Mouse (Mus musculus): ENCODE results near the gene Gss. TPM values are rescaled to one million over a fixed set of nuclear protein-coding genes. Genes with fewer than 3 reads are reported as not detected.

Gene Gss
- total and polyA plus RNA-seq, 2 experiments: 69.4 to 134 TPM

DNA sequence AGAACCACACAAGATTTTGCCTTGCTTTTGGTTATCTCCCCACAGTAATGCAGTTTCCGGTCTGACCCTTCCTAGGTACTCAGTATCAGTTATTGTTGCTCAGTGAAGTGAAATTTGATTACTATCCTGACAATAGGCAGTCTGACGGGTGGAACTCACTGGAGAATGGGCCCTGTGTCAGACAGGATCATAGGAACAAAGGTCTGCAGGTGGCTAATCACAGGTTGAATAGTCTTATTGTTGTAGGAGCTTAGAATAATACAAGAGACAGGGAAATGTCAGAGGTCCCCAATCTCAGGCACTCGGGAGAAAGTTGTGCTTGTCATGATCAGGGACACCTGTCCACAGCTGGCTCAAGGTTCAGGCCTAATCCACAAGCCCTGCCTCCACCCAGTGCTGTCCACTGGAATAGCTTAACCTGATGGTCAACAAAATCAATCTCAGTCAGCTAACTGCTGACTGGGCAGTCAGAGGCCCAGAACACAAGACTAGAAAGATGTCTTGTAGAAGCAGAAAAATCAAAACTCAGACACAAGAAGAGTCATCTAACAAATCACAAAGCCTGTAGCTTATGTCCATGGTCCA is 23.3 kb downstream of the Gss start:
- 50% methylated on average over 3 of the region's 3 CpGs for WGBS
- H3K27ac ChIP-seq (replicated peaks; ENCODE audit: insufficient read depth, low read depth, low read length): no peak overlapping the region
- TF ChIP-seq CTCF (IDR thresholded peaks at IDR 0.05; ENCODE audit: low read depth, low read length): no peak
- no peak for TF ChIP-seq POLR2A (IDR thresholded peaks at IDR 0.05; ENCODE audit: extremely low read depth, insufficient read depth, low read length)

DNA sequence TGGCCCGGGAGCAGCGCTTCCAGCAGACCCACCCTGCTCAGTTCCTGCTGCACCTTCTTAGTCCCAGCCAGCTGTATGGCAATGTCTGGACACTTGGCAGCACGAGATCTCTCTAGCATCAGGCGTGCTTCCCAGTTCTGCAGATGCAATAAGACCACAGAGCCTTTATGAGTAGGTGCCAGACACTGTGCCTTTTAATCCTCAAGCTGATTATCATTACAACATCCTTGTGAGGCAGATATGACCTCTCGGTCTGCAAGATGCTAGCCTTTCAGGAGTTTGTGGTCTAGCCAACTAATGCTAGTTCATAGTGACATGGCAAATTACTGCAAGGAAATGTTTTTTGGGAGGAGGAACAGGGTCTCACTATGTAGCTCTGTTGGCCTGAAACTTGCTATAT is 24.9 kb downstream of the Gss start:
- Histone ChIP-seq H3K4me1 (ENCODE audit: control insufficient read depth, insufficient read depth, low read length) (no peaks in the 10 kb centered on the region), H3K36me3 (ENCODE audit: control insufficient read depth, insufficient read depth, low read length) (peaks cover 73% of the 10 kb centered on the region), H3K27ac (replicated peaks; ENCODE audit: insufficient read depth, low read depth, low read length) (no peak overlapping the region), H3K79me2 (ENCODE audit: control insufficient read depth, insufficient read depth, low read length) (no peaks in the 10 kb centered on the region), H3K27me3 (ENCODE audit: control insufficient read depth, insufficient read depth, low read length) (no peaks in the 10 kb centered on the region), H3K9ac (ENCODE audit: low read depth, low read length) (no peak overlapping the region), H3K4me3 (ENCODE audit: insufficient read depth, low read depth, low read length) (no peak overlapping the region)
- no peak for DNase-seq (ENCODE audit: extremely low read depth, low read depth, low spot score)
- TF ChIP-seq POLR2A (IDR thresholded peaks at IDR 0.05; ENCODE audit: extremely low read depth, insufficient read depth, low read length): no peak
- TF ChIP-seq CTCF (IDR thresholded peaks at IDR 0.05; ENCODE audit: low read depth, low read length): no peak
- WGBS: 88% methylated on average over 5 of the region's 5 CpGs

More for the DNA sequence above, 23.3 kb downstream of the Gss start:
- H3K9ac ChIP-seq (ENCODE audit: low read depth, low read length): no peak overlapping the region
- H3K4me3 ChIP-seq (ENCODE audit: insufficient read depth, low read depth, low read length): no peak overlapping the region
- H3K4me1 ChIP-seq (ENCODE audit: control insufficient read depth, insufficient read depth, low read length): no peaks in the 10 kb centered on the region; the same call in 1 of the 2 replicates
- H3K27me3 ChIP-seq (ENCODE audit: control insufficient read depth, insufficient read depth, low read length): no peaks in the 10 kb centered on the region
- H3K36me3 ChIP-seq (ENCODE audit: control insufficient read depth, insufficient read depth, low read length): peaks cover 69% of the 10 kb centered on the region
- H3K79me2 ChIP-seq (ENCODE audit: control insufficient read depth, insufficient read depth, low read length): no peaks in the 10 kb centered on the region
- peak; percentile 59 for DNase-seq (ENCODE audit: extremely low read depth, low read depth, low spot score)

DNA sequence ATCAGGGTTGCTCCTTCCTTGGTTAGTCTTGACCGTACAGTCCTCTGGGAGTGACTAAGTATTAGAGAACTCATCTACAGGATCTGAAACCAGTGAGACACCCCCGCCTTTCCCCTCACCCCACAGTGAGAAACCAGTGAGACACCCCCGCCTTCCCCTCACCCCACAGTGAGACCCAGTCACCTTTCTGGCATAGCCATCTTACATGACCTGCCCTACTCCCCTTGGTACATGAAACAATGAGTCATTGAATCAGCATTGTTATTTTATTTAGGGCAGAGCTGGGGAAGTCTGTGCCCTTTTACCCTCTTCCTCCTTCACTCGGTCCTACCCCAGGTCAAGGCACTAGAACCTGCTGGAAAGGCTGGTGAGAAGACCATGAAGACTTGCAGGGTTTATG is 29.7 kb downstream of the Gss start:
- 79% methylated on average over 4 of the region's 4 CpGs for WGBS
- no peaks in the 10 kb centered on the region for H3K27me3 ChIP-seq (ENCODE audit: control insufficient read depth, insufficient read depth, low read length)
- no peak overlapping the region for H3K4me3 ChIP-seq (ENCODE audit: insufficient read depth, low read depth, low read length)
- H3K4me1 ChIP-seq (ENCODE audit: control insufficient read depth, insufficient read depth, low read length): no peaks in the 10 kb centered on the region
- TF ChIP-seq POLR2A (IDR thresholded peaks at IDR 0.05; ENCODE audit: extremely low read depth, insufficient read depth, low read length) (no peak), CTCF (IDR thresholded peaks at IDR 0.05; ENCODE audit: low read depth, low read length) (no peak)
- peaks cover 82% of the 10 kb centered on the region for H3K36me3 ChIP-seq (ENCODE audit: control insufficient read depth, insufficient read depth, low read length)
- no peak overlapping the region for H3K9ac ChIP-seq (ENCODE audit: low read depth, low read length)
- no peak overlapping the region for H3K27ac ChIP-seq (replicated peaks; ENCODE audit: insufficient read depth, low read depth, low read length)
- no peak for DNase-seq (ENCODE audit: extremely low read depth, low read depth, low spot score)
- H3K79me2 ChIP-seq (ENCODE audit: control insufficient read depth, insufficient read depth, low read length): no peaks in the 10 kb centered on the region

DNA sequence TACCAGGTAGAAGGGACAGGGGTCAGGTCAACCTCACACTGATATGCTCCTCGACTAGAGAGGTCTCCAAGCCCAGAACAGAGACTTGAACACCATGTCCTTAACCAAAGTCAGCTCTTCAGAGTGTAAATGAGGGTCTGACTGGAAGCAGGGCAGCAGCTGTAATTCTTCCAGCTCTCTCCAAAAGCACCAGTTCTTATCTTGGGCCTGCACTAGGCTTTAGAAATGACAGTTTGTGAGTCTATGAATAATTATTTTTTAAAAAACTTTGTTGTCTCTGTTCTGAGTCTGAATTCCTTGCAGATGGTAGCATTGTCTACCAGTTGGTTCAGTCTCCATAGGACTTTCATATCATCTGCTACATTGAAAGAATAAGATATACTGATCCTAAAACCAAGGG is 30.4 kb downstream of the Gss start:
- peaks cover 80% of the 10 kb centered on the region for H3K36me3 ChIP-seq (ENCODE audit: control insufficient read depth, insufficient read depth, low read length)
- TF ChIP-seq POLR2A (IDR thresholded peaks at IDR 0.05; ENCODE audit: extremely low read depth, insufficient read depth, low read length) (no peak), CTCF (IDR thresholded peaks at IDR 0.05; ENCODE audit: low read depth, low read length) (no peak)
- H3K9ac ChIP-seq (ENCODE audit: low read depth, low read length): no peak overlapping the region
- H3K4me1 ChIP-seq (ENCODE audit: control insufficient read depth, insufficient read depth, low read length): no peaks in the 10 kb centered on the region
- no peak overlapping the region for H3K4me3 ChIP-seq (ENCODE audit: insufficient read depth, low read depth, low read length)
- WGBS: 39% methylated on average over 1 of the region's 1 CpGs
- no peak for DNase-seq (ENCODE audit: extremely low read depth, low read depth, low spot score)
- H3K27ac ChIP-seq (replicated peaks; ENCODE audit: insufficient read depth, low read depth, low read length): no peak overlapping the region
- H3K27me3 ChIP-seq (ENCODE audit: control insufficient read depth, insufficient read depth, low read length): no peaks in the 10 kb centered on the region
- no peaks in the 10 kb centered on the region for H3K79me2 ChIP-seq (ENCODE audit: control insufficient read depth, insufficient read depth, low read length)

DNA sequence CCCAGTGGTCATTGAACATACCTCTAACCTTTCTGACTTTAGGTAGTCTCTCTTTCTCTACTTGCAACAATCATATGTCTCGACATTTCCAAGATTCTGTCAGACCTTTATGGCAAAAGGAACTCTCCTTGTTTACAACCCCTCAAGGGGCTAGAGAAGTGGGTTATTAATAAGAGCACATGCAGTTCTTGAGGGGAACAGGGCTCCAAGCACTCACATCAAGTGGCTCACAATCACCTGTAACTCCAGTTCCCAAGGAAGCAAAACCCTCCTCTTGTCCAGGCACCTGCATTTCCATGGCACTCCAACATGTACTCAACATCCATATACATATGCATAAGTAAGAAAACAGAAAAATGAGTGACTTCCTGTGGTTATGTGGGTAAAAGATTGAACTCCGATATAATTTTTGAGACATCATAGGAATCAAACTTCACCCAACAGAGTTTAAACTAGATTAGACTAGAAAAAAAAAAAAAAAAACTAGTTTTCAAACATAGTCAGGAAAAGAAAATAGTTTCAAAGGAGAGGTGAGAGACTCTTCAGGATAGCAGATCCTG is 38.1 kb downstream of the Gss start:
- 96% methylated on average over 2 of the region's 2 CpGs for WGBS
- peaks cover 72% of the 10 kb centered on the region for H3K36me3 ChIP-seq (ENCODE audit: control insufficient read depth, insufficient read depth, low read length)
- no peaks in the 10 kb centered on the region for H3K27me3 ChIP-seq (ENCODE audit: control insufficient read depth, insufficient read depth, low read length)
- no peak overlapping the region for H3K4me3 ChIP-seq (ENCODE audit: insufficient read depth, low read depth, low read length)
- H3K27ac ChIP-seq (replicated peaks; ENCODE audit: insufficient read depth, low read depth, low read length): no peak overlapping the region
- TF ChIP-seq POLR2A (IDR thresholded peaks at IDR 0.05; ENCODE audit: extremely low read depth, insufficient read depth, low read length): no peak
- no peak for TF ChIP-seq CTCF (IDR thresholded peaks at IDR 0.05; ENCODE audit: low read depth, low read length)
- H3K9ac ChIP-seq (ENCODE audit: low read depth, low read length): no peak overlapping the region
- H3K79me2 ChIP-seq (ENCODE audit: control insufficient read depth, insufficient read depth, low read length): no peaks in the 10 kb centered on the region
- H3K4me1 ChIP-seq (ENCODE audit: control insufficient read depth, insufficient read depth, low read length): no peaks in the 10 kb centered on the region
- no peak for DNase-seq (ENCODE audit: extremely low read depth, low read depth, low spot score)

DNA sequence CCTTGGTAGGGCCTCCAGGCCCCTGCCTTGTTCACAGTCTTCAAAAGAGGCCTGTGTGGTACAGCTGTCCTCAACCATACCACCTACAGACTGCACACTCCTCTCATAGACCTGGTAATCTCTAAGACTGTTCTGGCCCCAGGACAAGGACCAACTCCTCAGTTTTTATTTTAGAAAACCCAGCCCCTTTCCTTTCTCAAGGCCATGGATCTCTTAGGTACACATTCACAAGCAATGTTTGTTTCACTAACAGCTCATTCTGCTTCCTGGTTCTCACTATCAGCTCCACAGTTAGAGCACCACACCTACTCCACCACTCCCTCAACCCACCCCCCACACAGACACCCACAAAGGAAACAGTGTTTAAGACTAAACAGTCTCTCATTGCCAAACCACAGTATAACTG is 39.7 kb downstream of the Gss start:
- no peaks in the 10 kb centered on the region for H3K4me1 ChIP-seq (ENCODE audit: control insufficient read depth, insufficient read depth, low read length)
- TF ChIP-seq POLR2A (IDR thresholded peaks at IDR 0.05; ENCODE audit: extremely low read depth, insufficient read depth, low read length): no peak
- TF ChIP-seq CTCF (IDR thresholded peaks at IDR 0.05; ENCODE audit: low read depth, low read length): no peak
- no peak overlapping the region for H3K9ac ChIP-seq (ENCODE audit: low read depth, low read length)
- H3K27me3 ChIP-seq (ENCODE audit: control insufficient read depth, insufficient read depth, low read length): no peaks in the 10 kb centered on the region
- H3K36me3 ChIP-seq (ENCODE audit: control insufficient read depth, insufficient read depth, low read length): peaks cover 65% of the 10 kb centered on the region
- no peaks in the 10 kb centered on the region for H3K79me2 ChIP-seq (ENCODE audit: control insufficient read depth, insufficient read depth, low read length)
- no peak overlapping the region for H3K4me3 ChIP-seq (ENCODE audit: insufficient read depth, low read depth, low read length)
- DNase-seq (ENCODE audit: extremely low read depth, low read depth, low spot score): no peak
- no peak overlapping the region for H3K27ac ChIP-seq (replicated peaks; ENCODE audit: insufficient read depth, low read depth, low read length)
